Mouse (Mus musculus) cortical plate, adult 2 months (tissue): ENCODE data around the gene Brd4. TPM values are rescaled to one million over a fixed set of nuclear protein-coding genes. Genes with fewer than 3 reads are reported as not detected.

Experiments
- H3K27ac ChIP-seq: fragments of 200-500 bp; 2 replicates; pipeline ENCODE4 v1.5.1; 2012; ENCODE audit warnings: low read length, control low read depth, inconsistent platforms; ENCODE audit not compliant: insufficient read depth
- H3K4me1 ChIP-seq: fragments of 200-500 bp; 2 replicates; pipeline ENCODE4 v1.6.1; 2011; ENCODE audit warnings: low read length; ENCODE audit not compliant: control insufficient read depth, insufficient read depth
- H3K4me3 ChIP-seq: fragments of 200-500 bp; 2 replicates; pipeline ENCODE4 v1.5.1; 2011; ENCODE audit warnings: mild to moderate bottlenecking, low read length, control low read depth; ENCODE audit not compliant: insufficient read depth
- CTCF ChIP-seq: fragments of 200-500 bp; IDR thresholded peaks from 2 replicates; pipeline ENCODE4 v1.5.1; 2011; ENCODE audit warnings: mild to moderate bottlenecking, control low read depth, low read length; ENCODE audit not compliant: insufficient read depth; ENCODE audit errors: extremely low read depth
- POLR2A ChIP-seq: fragments of 200-500 bp; IDR thresholded peaks from 2 replicates; pipeline ENCODE4 v1.6.1; 2011; ENCODE audit warnings: mild to moderate bottlenecking, low read length, control low read depth; ENCODE audit not compliant: insufficient read depth; ENCODE audit errors: extremely low read depth
- polyA plus RNA-seq: library from polyadenylated mRNA; depleted of rRNA; stranded (reverse); fragments of >200 nt; gene quantifications from 2 replicates; pipeline ENCODE4 v1.2.3, GENCODE M21; 2012; rRNA removed

Gene Brd4
- polyA plus RNA-seq, 1 experiment = 43.5 TPM

DNA sequence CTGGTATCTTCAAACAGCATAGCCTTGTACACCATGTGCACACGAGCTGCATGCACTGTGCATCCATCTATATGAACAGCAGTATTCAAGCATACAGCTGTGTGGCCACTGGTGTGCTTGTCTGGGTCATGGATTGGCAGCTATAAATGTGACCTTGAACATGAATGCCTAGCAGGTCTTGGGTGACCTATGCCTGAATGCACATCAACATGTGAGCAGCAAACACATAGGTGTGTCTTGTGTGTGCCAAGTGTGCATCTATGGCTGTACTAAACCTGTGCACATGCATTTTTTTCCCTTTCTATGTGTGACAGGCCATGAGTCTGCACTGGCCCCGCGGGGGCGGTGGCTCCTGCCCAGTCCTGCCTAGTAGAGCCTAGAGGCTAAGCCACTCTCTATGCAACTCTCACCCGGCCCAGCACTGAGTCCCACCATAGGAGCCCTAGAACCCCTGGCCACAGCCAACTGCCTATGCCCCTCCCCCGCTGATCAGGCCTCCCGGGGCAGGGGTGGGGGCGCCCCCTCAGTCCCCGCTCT is 119.2 kb downstream of the Brd4 start:
- Histone ChIP-seq H3K4me3 (no peak overlapping the region), H3K27ac (no peak overlapping the region)
- no peak for TF ChIP-seq CTCF
- no peak for TF ChIP-seq POLR2A

GRCm38 (mm10) chr17:32164780-32165179 is 119.7 kb downstream of the Brd4 start:
- Histone ChIP-seq H3K4me1 (0 out of 2 replicates have a peak, but pooled peaks cover 1% of the 10 kb centered on the region), H3K27ac (no peak overlapping the region), H3K4me3 (no peak overlapping the region)
- TF ChIP-seq POLR2A (no peak), CTCF (no peak)

More for the DNA sequence above, 119.2 kb downstream of the Brd4 start:
- 0 out of 2 replicates have a peak, but pooled peaks cover 1% of the 10 kb centered on the region for H3K4me1 ChIP-seq

- no peak for TF ChIP-seq POLR2A
- no peak for TF ChIP-seq CTCF
- H3K4me1 ChIP-seq = 0 out of 2 replicates have a peak, but pooled peaks cover 1% of the 10 kb centered on the region
- no peak overlapping the region for H3K27ac ChIP-seq
- no peak overlapping the region for H3K4me3 ChIP-seq
These were observed 120.4 kb downstream of the Brd4 start for GRCm38 (mm10) chr17:32163910-32164650.

DNA sequence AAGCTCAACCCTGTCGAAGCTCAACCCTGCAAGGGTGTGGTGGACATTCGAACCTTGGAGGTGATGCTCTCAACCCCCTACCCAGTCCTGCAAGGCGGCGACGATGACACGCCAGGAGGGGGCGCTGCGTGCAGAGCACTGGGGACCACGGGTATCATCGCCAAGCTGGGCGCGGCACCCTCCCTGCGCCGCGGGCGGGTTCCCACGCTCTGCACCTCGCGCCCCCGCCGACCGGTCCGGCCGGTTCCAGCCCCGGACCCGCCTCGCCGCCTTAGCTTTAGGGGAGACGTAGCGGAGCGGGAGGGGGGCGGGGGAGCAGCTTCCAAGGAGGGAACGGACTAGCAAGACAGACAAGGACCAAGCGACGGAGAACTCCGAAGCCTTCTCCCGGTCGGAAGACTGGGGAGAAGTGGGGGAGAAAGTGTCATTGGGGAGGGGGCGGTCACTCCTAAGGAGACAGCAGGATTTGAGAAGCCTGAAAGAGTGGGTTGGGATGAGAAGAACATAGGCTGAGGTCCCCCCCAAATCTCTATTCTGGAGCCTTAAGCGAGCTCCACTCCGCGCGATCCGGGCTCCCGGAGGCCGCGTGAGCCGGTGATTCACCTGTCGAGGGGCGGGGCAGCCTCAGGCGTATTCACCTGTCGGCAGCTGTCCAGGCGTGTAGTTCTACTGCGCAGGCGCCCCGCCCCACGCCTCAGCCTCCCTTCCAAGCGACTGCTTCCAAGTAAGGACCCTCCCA is 122.2 kb downstream of the Brd4 start:
- Histone ChIP-seq H3K4me3 (peak overlapping the region; percentile 25), H3K4me1 (0 out of 2 replicates have a peak, but pooled peaks cover 1% of the 10 kb centered on the region), H3K27ac (no peak overlapping the region)
- TF ChIP-seq CTCF (peak; percentile 52), POLR2A (no peak)

GRCm38 (mm10) chr17:32160882-32161281 is 123.6 kb downstream of the Brd4 start:
- H3K27ac ChIP-seq = no peak overlapping the region
- no peak overlapping the region for H3K4me3 ChIP-seq
- no peak for TF ChIP-seq CTCF
- no peak for TF ChIP-seq POLR2A
- H3K4me1 ChIP-seq = 0 out of 2 replicates have a peak, but pooled peaks cover 1% of the 10 kb centered on the region

DNA sequence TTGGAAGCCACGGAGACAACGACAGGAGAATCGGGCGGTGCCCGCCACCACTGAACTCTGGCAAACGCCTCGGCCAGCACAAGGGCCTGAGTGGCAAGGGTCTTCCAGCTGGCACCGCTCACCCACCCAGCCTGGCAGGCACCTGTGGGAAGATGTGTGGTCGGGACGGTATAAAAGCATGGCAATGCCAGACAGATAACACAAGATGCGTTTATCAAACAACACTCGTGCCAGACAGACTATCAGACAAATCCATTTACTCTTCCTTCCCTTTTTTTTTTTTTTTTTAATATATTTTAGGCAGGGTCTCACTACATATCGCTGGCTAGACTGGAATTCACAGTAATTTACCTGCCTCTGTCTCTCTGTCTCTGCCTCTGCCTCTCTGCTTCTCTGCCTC is 125.7 kb downstream of the Brd4 start:
- TF ChIP-seq CTCF (no peak), POLR2A (no peak)
- H3K4me3 ChIP-seq = no peak overlapping the region
- 0 out of 2 replicates have a peak, but pooled peaks cover 1% of the 10 kb centered on the region for H3K4me1 ChIP-seq
- no peak overlapping the region for H3K27ac ChIP-seq

DNA sequence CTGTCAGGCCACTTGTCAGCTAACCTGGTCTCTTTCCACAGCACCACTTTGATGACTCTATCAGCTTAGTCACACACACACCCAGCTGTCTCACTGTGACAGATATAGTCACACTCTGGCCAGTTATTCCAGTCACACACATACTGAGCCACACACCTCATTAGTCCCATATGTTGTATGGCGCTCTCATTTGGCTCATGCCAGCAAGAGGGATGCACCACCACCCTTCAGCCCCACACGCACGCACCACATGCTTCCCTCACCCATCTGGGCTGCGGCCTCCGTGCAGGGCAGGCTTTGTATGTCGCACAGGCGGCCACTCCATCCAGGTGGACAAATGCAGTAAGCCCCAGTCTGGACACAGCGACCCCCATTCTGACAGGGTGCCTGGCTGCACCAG is 137.8 kb downstream of the Brd4 start:
- Histone ChIP-seq H3K4me3 (no peak overlapping the region), H3K27ac (no peak overlapping the region), H3K4me1 (peaks cover 3% of the 10 kb centered on the region; the same call in 1 of the 2 replicates)
- TF ChIP-seq CTCF (no peak), POLR2A (no peak)

Other genes with a start within 250 kb of the Brd4 start
- 14.9 and 16.5 TPM in 2 replicates for gene Rrp1b, start 248.6 kb downstream of the Brd4 start, polyA plus RNA-seq
- 0.27 and 0.32 TPM in 2 replicates for gene Hsf2bp, start 248.4 kb downstream of the Brd4 start, polyA plus RNA-seq
- 7.5 and 7.8 TPM in 2 replicates for gene Notch3, start 117.9 kb downstream of the Brd4 start, polyA plus RNA-seq
- gene Ephx3, start 95.2 kb downstream of the Brd4 start, polyA plus RNA-seq = 0.56 and 0.91 TPM in 2 replicates
- gene Akap8, start 36.5 kb upstream of the Brd4 start, polyA plus RNA-seq = 87.3 and 95.9 TPM in 2 replicates
- 363 and 441 TPM in 2 replicates for gene Akap8l, start 65.9 kb upstream of the Brd4 start, polyA plus RNA-seq
- gene Wiz, start 104.7 kb upstream of the Brd4 start, polyA plus RNA-seq = 36.9 and 37.8 TPM in 2 replicates
- 4.8 and 5.3 TPM in 2 replicates for gene Rasal3, start 118.9 kb upstream of the Brd4 start, polyA plus RNA-seq
- not detected in 2 replicates for gene Pglyrp2, start 139.4 kb upstream of the Brd4 start, polyA plus RNA-seq
- not detected in 2 replicates for gene Cyp4f39, start 168.0 kb upstream of the Brd4 start, polyA plus RNA-seq
- gene Cyp4f17, start 221.3 kb upstream of the Brd4 start, polyA plus RNA-seq = 3.7 and 4.2 TPM in 2 replicates